Mouse (Mus musculus): ENCODE measurements around the gene Adamts17. TPM values are rescaled to one million over a fixed set of nuclear protein-coding genes. Genes with fewer than 3 reads are reported as not detected.

Gene Adamts17
- total and polyA plus RNA-seq, 2 experiments from 2014 or later = 2.9 to 9.0 TPM

- Histone ChIP-seq H3K36me3 (replicated peaks; ENCODE audit: control insufficient read depth, insufficient read depth, low read length) (no peaks in the 10 kb centered on the region), H3K27ac (ENCODE audit: low read depth) (no peak overlapping the region), H3K9me3 (replicated peaks; ENCODE audit: control insufficient read depth, low read length) (no peaks in the 10 kb centered on the region), H3K4me1 (ENCODE audit: control insufficient read depth, insufficient read depth) (no peaks in the 10 kb centered on the region), H3K4me3 (ENCODE audit: low read depth, low read length) (no peak overlapping the region), H3K9ac (replicated peaks; ENCODE audit: low read depth, low read length) (no peak overlapping the region), H3K4me2 (ENCODE audit: low read depth, low read length) (no peak overlapping the region), H3K27me3 (ENCODE audit: control insufficient read depth, insufficient read depth, low read length) (no peaks in the 10 kb centered on the region)
- no peak for ATAC-seq (ENCODE audit: insufficient read depth, low read depth)
- WGBS = 90% methylated on average over 16 of the region's 16 CpGs
- TF ChIP-seq CTCF (IDR thresholded peaks at IDR 0.05; ENCODE audit: low read depth) = no peak
- TF ChIP-seq EP300 (IDR thresholded peaks at IDR 0.05; ENCODE audit: low read depth) = no peak
- no peak for DNase-seq (ENCODE audit: low spot score)
These were observed 310.2 kb downstream of the Adamts17 start for GRCm38 (mm10) chr7:67149707-67150106.

- H3K9me3 ChIP-seq (replicated peaks; ENCODE audit: control insufficient read depth, low read length) = no peaks in the 10 kb centered on the region
- no peaks in the 10 kb centered on the region for H3K27me3 ChIP-seq (ENCODE audit: control insufficient read depth, insufficient read depth, low read length)
- H3K27ac ChIP-seq (ENCODE audit: low read depth) = no peak overlapping the region
- H3K9ac ChIP-seq (replicated peaks; ENCODE audit: low read depth, low read length) = no peak overlapping the region
- no peaks in the 10 kb centered on the region for H3K4me1 ChIP-seq (ENCODE audit: control insufficient read depth, insufficient read depth)
- ATAC-seq (ENCODE audit: insufficient read depth, low read depth) = no peak
- H3K4me2 ChIP-seq (ENCODE audit: low read depth, low read length) = no peak overlapping the region
- no peaks in the 10 kb centered on the region for H3K36me3 ChIP-seq (replicated peaks; ENCODE audit: control insufficient read depth, insufficient read depth, low read length)
- TF ChIP-seq CTCF (IDR thresholded peaks at IDR 0.05; ENCODE audit: low read depth) (no peak), EP300 (IDR thresholded peaks at IDR 0.05; ENCODE audit: low read depth) (no peak)
- WGBS = 62% methylated on average over 3 of the region's 3 CpGs
- H3K4me3 ChIP-seq (ENCODE audit: low read depth, low read length) = no peak overlapping the region
- DNase-seq (ENCODE audit: low spot score) = no peak
These were observed 313.1 kb downstream of the Adamts17 start for GRCm38 (mm10) chr7:67152626-67153025.

GRCm38 (mm10) chr7:67162135-67162534 is 322.6 kb downstream of the Adamts17 start:
- 91% methylated on average over 8 of the region's 8 CpGs for WGBS

GRCm38 (mm10) chr7:67168288-67168687 is 328.8 kb downstream of the Adamts17 start:
- WGBS = 87% methylated on average over 9 of the region's 9 CpGs
- Histone ChIP-seq H3K4me1 (ENCODE audit: control insufficient read depth, insufficient read depth) (no peaks in the 10 kb centered on the region), H3K27ac (ENCODE audit: low read depth) (no peak overlapping the region), H3K36me3 (replicated peaks; ENCODE audit: control insufficient read depth, insufficient read depth, low read length) (no peaks in the 10 kb centered on the region), H3K4me2 (ENCODE audit: low read depth, low read length) (no peak overlapping the region), H3K27me3 (ENCODE audit: control insufficient read depth, insufficient read depth, low read length) (no peaks in the 10 kb centered on the region), H3K4me3 (ENCODE audit: low read depth, low read length) (no peak overlapping the region), H3K9ac (replicated peaks; ENCODE audit: low read depth, low read length) (no peak overlapping the region), H3K9me3 (replicated peaks; ENCODE audit: control insufficient read depth, low read length) (no peaks in the 10 kb centered on the region)
- TF ChIP-seq EP300 (IDR thresholded peaks at IDR 0.05; ENCODE audit: low read depth) (no peak), CTCF (IDR thresholded peaks at IDR 0.05; ENCODE audit: low read depth) (no peak)
- ATAC-seq (ENCODE audit: insufficient read depth, low read depth) (no peak), DNase-seq (ENCODE audit: low spot score) (no peak)

More at GRCm38 (mm10) chr7:67162135-67162534, 322.6 kb downstream of the Adamts17 start:
- Histone ChIP-seq H3K9me3 (replicated peaks; ENCODE audit: control insufficient read depth, low read length) (no peaks in the 10 kb centered on the region), H3K36me3 (replicated peaks; ENCODE audit: control insufficient read depth, insufficient read depth, low read length) (no peaks in the 10 kb centered on the region), H3K27ac (ENCODE audit: low read depth) (no peak overlapping the region), H3K9ac (replicated peaks; ENCODE audit: low read depth, low read length) (no peak overlapping the region), H3K4me1 (ENCODE audit: control insufficient read depth, insufficient read depth) (no peaks in the 10 kb centered on the region), H3K4me2 (ENCODE audit: low read depth, low read length) (no peak overlapping the region), H3K27me3 (ENCODE audit: control insufficient read depth, insufficient read depth, low read length) (no peaks in the 10 kb centered on the region), H3K4me3 (ENCODE audit: low read depth, low read length) (no peak overlapping the region)
- DNase-seq (ENCODE audit: low spot score) (no peak), ATAC-seq (ENCODE audit: insufficient read depth, low read depth) (no peak)
- TF ChIP-seq CTCF (IDR thresholded peaks at IDR 0.05; ENCODE audit: low read depth) (no peak), EP300 (IDR thresholded peaks at IDR 0.05; ENCODE audit: low read depth) (no peak)

GRCm38 (mm10) chr7:67168763-67169569 is 329.4 kb downstream of the Adamts17 start:
- Histone ChIP-seq H3K9me3 (replicated peaks; ENCODE audit: control insufficient read depth, low read length) (no peaks in the 10 kb centered on the region), H3K36me3 (replicated peaks; ENCODE audit: control insufficient read depth, insufficient read depth, low read length) (no peaks in the 10 kb centered on the region), H3K4me3 (ENCODE audit: low read depth, low read length) (no peak overlapping the region), H3K27me3 (ENCODE audit: control insufficient read depth, insufficient read depth, low read length) (no peaks in the 10 kb centered on the region), H3K27ac (ENCODE audit: low read depth) (no peak overlapping the region), H3K4me2 (ENCODE audit: low read depth, low read length) (no peak overlapping the region), H3K9ac (replicated peaks; ENCODE audit: low read depth, low read length) (no peak overlapping the region), H3K4me1 (ENCODE audit: control insufficient read depth, insufficient read depth) (no peaks in the 10 kb centered on the region)
- ATAC-seq (ENCODE audit: insufficient read depth, low read depth) (no peak), DNase-seq (ENCODE audit: low spot score) (no peak)
- no peak for TF ChIP-seq CTCF (IDR thresholded peaks at IDR 0.05; ENCODE audit: low read depth)
- no peak for TF ChIP-seq EP300 (IDR thresholded peaks at IDR 0.05; ENCODE audit: low read depth)
- 63% methylated on average over 9 of the region's 9 CpGs for WGBS
